Mouse (Mus musculus): Measurements from ENCODE around the gene Gm49342.

DNA sequence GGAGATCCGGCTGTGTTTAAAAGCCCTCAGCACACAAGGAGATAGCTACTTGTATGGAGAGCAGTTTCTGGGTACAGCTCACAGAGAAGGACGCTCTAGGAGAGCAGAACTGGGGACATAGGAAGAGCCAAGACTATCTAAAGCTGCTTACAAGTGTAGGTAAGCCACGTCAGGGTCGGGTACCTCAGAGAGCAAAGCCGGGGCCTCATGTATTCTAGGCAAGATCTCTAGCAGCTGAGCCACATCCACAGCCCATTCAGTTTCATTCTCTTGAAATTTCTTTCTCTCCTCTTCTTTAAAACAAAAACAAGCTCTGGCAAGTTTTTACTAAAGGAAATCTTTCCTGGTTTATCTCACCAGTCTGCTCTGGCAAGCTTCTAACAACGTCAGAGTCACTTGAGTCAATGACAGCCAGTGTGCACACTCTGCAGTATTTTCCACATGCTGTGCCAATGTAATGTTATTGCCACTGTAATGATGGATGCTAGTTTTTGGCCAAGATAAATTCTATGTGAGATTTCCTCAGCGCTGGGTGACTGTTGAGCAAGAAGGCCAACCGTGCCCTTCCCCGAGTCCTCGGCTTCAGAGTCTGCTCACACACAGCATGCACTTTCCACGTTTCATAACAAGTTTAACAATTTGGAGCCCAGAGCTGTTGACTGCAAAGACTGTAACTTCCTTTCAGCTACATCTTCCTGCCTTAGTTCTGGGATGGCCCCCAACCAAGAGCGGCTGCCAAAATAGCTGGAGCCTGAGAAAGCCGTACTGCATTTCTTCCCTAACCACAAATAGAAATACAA is 63.8 kb downstream of the Gm49342 start:
- TF ChIP-seq CTCF (IDR thresholded peaks at IDR 0.05; ENCODE audit: control insufficient read depth, insufficient read depth, insufficient read length) (no peak), FOSL1 (IDR thresholded peaks at IDR 0.05; ENCODE audit: insufficient read depth, low read length, poor library complexity, severe bottlenecking) (no peak)
